Mouse (Mus musculus) heart, postnatal 10 days (tissue): ENCODE data around the gene Tbc1d24. TPM values are rescaled to one million over a fixed set of nuclear protein-coding genes. Genes with fewer than 3 reads are reported as not detected.

Experiments used
- DNase-seq, 2 experiments: peaks; one replicate each; pipeline ENCODE4 v3.0.0; 2021
- intact Hi-C: fragments of 180-260 bp; cut with DNase I; formaldehyde crosslinking; loops from one replicate; pipeline ENCODE4 v1.15.1; 2025
- total RNA-seq, 2 experiments: library from RNA; stranded (reverse); gene quantifications; 2 replicates each; pipeline ENCODE4 v1.2.3; 2021

The Tbc1d24 gene
- total RNA-seq, 2 experiments from 2014 or later, result 8.4 to 11.0 TPM

- DNase-seq, result peak; percentile 42 to 57
- intact Hi-C loops, result no loop called here
Measured at GRCm38 (mm10) chr17:24211631-24212440, 6.5 kb upstream of the Tbc1d24 start.

GRCm38 (mm10) chr17:24210591-24210990, 5.2 kb upstream of the Tbc1d24 start:
- intact Hi-C loops, result no loop called here
- no peak for DNase-seq

- no peak for DNase-seq
- intact Hi-C loops, result no loop called here
Measured at GRCm38 (mm10) chr17:24209916-24210240, 4.5 kb upstream of the Tbc1d24 start.

- peak; percentile 56 to 57 for DNase-seq
- intact Hi-C loops, result no loop called here
Measured at GRCm38 (mm10) chr17:24209043-24209915, 3.9 kb upstream of the Tbc1d24 start, which contains the start of gene Ntn3. TSS of gene Ntn3 (minus strand) at chr17:24209531.

- intact Hi-C loops, result no loop called here
- DNase-seq, result peak in 1 of 2 experiments; percentile 56
Measured at GRCm38 (mm10) chr17:24208641-24209042, 3.3 kb upstream of the Tbc1d24 start.

GRCm38 (mm10) chr17:24207768-24208640, 2.6 kb upstream of the Tbc1d24 start:
- no peak for DNase-seq
- intact Hi-C loops, result no loop called here

GRCm38 (mm10) chr17:24206451-24207351, 1.3 kb upstream of the Tbc1d24 start:
- intact Hi-C loops, result no loop called here
- DNase-seq, result peak; percentile 48 to 56

- DNase-seq, result no peak
- intact Hi-C loops, result no loop called here
Measured at GRCm38 (mm10) chr17:24205908-24206361, 573 bp upstream of the Tbc1d24 start.

GRCm38 (mm10) chr17:24204846-24205245, 516 bp downstream of the Tbc1d24 start:
- intact Hi-C loops, result no loop called here
- DNase-seq, result peak in 1 of 2 experiments; percentile 18

GRCm38 (mm10) chr17:24203611-24204534, 1.5 kb downstream of the Tbc1d24 start:
- peak in 1 of 2 experiments; percentile 22 for DNase-seq
- intact Hi-C loops, result no loop called here

- intact Hi-C loops, result no loop called here
- no peak for DNase-seq
Measured at GRCm38 (mm10) chr17:24203068-24203467, 2.3 kb downstream of the Tbc1d24 start.

GRCm38 (mm10) chr17:24201092-24201491, 4.3 kb downstream of the Tbc1d24 start:
- no peak for DNase-seq
- intact Hi-C loops, result no loop called here

- intact Hi-C loops, result no loop called here
- peak in 1 of 2 experiments; percentile 32 for DNase-seq
Measured at GRCm38 (mm10) chr17:24199741-24200140, 5.6 kb downstream of the Tbc1d24 start.

GRCm38 (mm10) chr17:24199252-24199651, 6.1 kb downstream of the Tbc1d24 start:
- intact Hi-C loops, result no loop called here
- no peak for DNase-seq

- intact Hi-C loops, result no loop called here
- DNase-seq, result no peak
Measured at GRCm38 (mm10) chr17:24197032-24197824, 8.1 kb downstream of the Tbc1d24 start.

GRCm38 (mm10) chr17:24195349-24195748, 10.0 kb downstream of the Tbc1d24 start:
- intact Hi-C loops, result no loop called here
- DNase-seq, result no peak

GRCm38 (mm10) chr17:24193769-24194168, 11.6 kb downstream of the Tbc1d24 start:
- intact Hi-C loops, result no loop called here
- no peak for DNase-seq

GRCm38 (mm10) chr17:24193268-24193667, 12.1 kb downstream of the Tbc1d24 start:
- no peak for DNase-seq
- intact Hi-C loops, result no loop called here
